Mouse (Mus musculus) olfactory bulb, adult 2 months (tissue): ENCODE measurements around the gene Taar7a.

Experiments
- CTCF ChIP-seq: fragments of 200-500 bp; IDR thresholded peaks from 2 replicates; pipeline ENCODE4 v1.5.1; 2012; ENCODE audit warnings: low read depth, mild to moderate bottlenecking, low read length, moderate library complexity; ENCODE audit not compliant: insufficient read depth
- POLR2A ChIP-seq: fragments of 200-500 bp; IDR thresholded peaks from 2 replicates; pipeline ENCODE4 v1.6.1; 2012; ENCODE audit warnings: mild to moderate bottlenecking, low read depth, low read length, moderate library complexity; ENCODE audit not compliant: insufficient read depth

- TF ChIP-seq CTCF (no peak), POLR2A (no peak)
Measured at GRCm38 (mm10) chr10:23993381-23993780, at the start of gene Taar7a.
